Mouse (Mus musculus) lung, adult 2 months (tissue): ENCODE results near the gene Gnl3l.

Experiments used
- CTCF ChIP-seq: fragments of 200-500 bp; IDR thresholded peaks from 2 replicates; pipeline ENCODE4 v1.5.1; 2011; ENCODE audit warnings: mild to moderate bottlenecking, low read length, control low read depth; ENCODE audit not compliant: insufficient read depth
- POLR2A ChIP-seq: fragments of 200-500 bp; IDR thresholded peaks from 2 replicates; pipeline ENCODE4 v1.6.1; 2011; ENCODE audit warnings: low read depth, mild to moderate bottlenecking, control low read depth, low read length, borderline replicate concordance; ENCODE audit errors: extremely low read depth

DNA sequence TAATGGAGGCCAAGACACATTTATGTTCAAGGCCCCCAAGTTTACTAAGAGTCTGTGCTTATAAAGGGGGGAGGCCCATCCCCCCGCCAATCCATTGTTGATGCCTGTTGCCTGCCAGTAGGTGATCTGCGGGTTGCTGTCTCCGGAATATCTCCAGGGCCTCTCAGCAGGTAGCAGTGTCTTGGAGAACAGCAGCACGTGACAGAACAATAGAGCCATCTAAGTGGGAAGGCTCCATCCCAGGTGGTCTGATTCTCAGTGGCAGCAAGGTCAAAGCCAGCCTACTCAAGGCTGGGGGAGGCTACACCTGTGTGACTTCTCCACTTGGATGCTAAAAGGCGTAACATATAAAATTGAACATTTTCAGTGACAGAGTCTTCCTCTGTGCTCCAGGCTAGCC is 24.1 kb upstream of the Gnl3l start:
- TF ChIP-seq CTCF (no peak), POLR2A (no peak)
